Mouse (Mus musculus) frontal cortex, postnatal 14 days (tissue): ENCODE data around the gene Oas1d.
"Not testable (repeated sequence)": the region's sequence is repeated elsewhere in the genome, so short reads cannot be mapped to it uniquely, and the experiment has no call there.

Experiments used
- DNase-seq, 2 experiments: peaks; one replicate each; pipeline ENCODE4 v3.0.0; 2022; ENCODE audit warnings: low spot score in 2 of 2

The Oas1d gene

GRCm38 (mm10) chr5:120902056-120902455 is 12.3 kb upstream of the Oas1d start:
- no peak for DNase-seq

DNA sequence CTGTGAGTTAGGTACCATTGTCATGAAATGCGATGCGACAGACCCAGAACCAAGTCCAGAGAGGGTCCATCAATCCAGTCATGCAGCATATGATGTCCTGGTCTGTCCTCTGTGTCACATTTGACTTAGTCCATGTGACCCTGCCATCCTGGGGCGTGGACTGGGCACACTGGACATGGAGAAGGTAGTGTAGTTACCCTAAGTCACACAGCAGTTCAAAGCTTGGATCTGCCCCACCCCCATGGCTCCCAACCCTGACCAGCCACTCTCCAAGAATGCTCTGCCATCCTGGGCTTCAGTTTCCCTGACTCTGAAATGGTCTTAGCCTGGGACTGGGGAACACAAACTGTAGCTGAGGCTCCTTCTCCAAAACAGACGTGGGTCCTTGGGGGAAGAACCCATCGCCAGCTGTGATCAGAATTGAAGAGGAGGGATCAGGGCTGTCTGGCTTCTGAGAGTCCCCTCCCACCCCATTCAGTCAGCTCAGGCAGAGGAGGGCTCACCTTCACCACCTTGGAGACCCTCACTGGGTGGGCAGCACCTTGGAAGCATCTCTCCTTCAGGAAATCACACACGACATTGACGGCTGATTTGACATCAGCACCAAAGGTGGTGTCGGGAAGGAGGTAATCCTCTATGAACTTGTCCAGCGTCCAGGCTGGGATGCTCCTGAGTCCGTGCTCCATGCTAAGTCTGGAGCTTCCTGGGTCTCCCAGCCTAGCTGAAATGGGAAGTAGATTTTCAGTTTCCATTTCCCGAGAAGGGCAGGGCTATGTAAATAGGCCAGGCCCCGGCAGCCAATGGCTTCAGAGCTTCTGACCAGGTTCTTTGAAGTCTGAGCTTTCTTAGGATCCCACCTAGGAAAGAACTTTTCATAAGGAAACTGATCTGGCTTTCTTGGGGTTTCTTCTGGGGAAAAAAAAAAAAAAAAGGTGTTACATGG is 7.3 kb upstream of the Oas1d start, which contains the start of gene Oas1a:
TSS of gene Oas1a (minus strand) at position 731 of the 943 bp plus-strand sequence.
- not testable (repeated sequence) for DNase-seq

GRCm38 (mm10) chr5:120908196-120908920 is 6.0 kb upstream of the Oas1d start:
- no peak for DNase-seq

DNA sequence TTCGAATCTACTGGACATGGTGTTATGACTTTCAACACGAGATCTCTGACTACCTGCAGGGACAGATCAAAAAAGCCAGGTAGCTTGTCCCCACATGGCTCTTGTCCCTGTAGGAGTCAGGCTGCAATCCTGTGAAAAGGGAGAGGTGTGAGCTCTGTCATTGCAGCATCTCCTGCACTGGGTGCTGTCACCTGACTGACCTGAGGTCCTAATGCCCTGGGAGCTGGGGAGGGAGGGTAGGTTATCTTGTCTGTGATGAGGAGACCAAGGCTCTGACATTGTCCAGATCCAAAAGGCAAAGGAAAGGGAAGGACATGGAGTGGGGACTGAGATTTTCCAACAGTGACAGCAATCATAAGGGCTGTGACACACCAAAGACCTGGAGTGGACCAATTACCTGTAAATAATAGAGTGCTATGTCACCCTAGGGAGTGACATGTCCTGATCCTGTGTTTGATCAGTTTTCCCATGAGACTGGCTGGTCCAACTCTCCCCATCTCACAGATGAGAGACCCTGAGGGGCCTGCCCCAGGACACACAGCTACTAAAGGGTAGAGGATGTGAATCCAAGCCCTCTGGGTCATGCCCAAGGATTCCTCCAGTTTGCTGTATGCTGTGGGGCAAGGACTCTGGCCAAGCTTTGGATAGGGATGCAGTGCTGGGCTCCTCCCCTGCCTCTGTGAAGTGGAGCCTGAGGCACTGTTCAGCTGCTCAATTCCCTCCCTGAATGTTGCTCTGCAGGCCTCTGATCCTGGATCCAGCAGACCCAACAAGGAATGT is 5.0 kb downstream of the Oas1d start:
- not testable (repeated sequence) for DNase-seq

GRCm38 (mm10) chr5:120920296-120920695 is 6.0 kb downstream of the Oas1d start:
- no peak for DNase-seq

GRCm38 (mm10) chr5:120923969-120924368 is 9.6 kb downstream of the Oas1d start:
- DNase-seq = no peak

GRCm38 (mm10) chr5:120924520-120924919 is 10.2 kb downstream of the Oas1d start:
- not testable (repeated sequence) for DNase-seq

- not testable (repeated sequence) for DNase-seq
These were observed 12.0 kb downstream of the Oas1d start for GRCm38 (mm10) chr5:120926311-120926710.

DNA sequence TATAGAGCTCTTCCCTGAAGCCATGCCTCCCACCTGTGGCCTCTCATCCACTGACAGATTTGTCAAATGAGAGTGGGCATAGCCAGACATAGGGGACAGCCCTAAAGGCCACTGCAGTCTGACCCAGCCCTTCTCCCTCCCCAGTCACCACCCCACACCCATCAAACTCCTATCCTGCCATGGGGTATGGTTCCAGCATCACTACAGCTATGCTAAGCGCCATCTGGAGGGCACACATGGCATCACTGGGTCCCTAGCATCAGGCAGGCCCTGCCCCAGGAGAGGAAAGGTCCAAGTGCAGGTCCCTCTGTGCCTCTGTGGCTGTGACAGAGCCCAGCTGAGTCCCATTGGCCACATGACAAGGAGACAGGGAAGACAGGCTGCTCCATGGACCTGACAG is 12.7 kb downstream of the Oas1d start:
- DNase-seq = no peak

- no peak for DNase-seq
These were observed 19.6 kb downstream of the Oas1d start for GRCm38 (mm10) chr5:120933966-120934365.

GRCm38 (mm10) chr5:120937841-120938240 is 23.5 kb downstream of the Oas1d start:
- no peak for DNase-seq

DNA sequence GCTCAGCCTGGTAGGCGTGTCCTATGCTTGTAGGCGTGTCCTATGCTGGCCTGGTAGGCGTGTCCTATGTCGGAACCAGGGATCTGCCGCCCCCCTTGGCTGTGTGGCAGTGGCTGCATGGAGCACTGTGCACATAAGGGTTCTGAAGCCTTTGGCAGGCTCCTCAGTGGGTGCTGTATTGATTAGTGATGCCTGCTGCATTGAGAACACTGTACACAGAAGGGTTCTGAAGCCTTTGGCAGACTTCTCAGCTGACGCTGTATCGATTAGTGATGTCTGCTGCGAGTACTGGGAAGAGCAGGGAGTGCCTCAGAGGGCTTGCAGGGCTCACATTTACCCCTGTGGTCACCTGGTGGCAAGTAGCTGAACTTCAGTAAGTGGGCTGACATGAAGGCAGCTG is 24.2 kb downstream of the Oas1d start:
- DNase-seq = no peak

- no peak for DNase-seq
These were observed 27.7 kb downstream of the Oas1d start for GRCm38 (mm10) chr5:120942076-120942475.

DNA sequence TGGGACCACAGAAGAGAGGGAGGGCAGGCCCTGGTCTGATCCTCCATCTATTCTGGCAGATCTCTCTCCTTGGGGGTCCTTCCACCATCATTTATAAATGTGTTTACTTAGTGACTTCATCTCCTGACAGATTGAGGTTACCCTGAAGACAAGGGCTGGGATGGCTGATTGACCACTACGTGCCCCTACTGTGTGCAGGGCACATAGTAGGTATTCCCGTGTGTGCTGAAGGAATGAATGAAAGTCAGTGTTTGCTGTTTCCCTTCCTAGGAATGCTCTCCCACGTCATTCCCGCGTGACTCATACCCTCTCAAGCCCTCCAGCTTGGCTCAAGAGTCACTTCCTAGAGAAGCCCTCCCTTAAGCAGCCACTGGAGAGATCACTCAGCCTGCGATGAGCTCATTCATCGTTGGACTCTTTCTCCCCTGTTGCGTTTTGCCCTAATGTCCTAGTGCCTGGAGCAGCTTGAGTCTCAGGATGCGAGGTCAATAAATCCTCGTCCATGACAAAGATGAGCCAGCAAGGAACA is 38.0 kb downstream of the Oas1d start:
- DNase-seq = no peak

DNA sequence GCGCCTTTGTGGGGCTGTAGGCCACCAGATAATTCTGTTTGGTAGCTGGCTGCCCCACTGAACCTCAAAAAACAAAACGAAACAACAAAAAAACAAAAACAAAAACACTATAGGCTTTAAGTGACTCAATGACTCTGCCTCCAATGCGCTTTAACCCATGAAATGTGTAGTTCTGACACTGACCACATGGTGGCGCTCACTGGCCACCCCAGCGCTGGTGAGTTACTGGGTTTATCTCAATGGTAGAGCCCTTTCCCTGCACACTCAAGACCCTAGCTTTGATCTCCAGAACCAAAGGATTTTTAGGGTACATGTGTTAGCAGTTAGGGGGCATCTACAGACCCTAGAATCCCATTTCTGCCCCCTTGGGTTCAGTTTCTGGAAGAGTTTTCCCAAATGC is 39.6 kb downstream of the Oas1d start:
- DNase-seq = peak in 1 of 2 experiments; percentile 58

DNA sequence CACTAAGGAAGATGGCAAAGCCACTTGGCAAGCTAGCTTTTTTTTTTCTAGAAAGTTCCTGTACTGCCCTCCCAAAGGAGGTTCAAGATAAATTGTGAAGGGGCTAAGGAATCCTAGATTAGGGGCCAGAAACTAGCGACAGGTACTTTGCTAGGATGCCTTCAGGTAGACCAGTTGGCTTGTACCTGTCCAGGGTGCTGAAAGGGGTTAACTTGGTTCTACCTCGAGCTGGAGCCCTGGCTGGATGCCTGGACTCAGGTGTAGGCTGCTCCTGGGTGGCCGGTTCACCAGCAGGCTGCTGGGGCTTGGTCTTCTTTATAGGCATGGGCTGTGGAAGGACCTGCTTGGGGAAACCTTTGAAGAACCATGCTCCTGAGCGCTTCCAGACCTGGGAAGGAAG is 46.7 kb downstream of the Oas1d start:
- DNase-seq = no peak

- no peak for DNase-seq
These were observed 51.8 kb downstream of the Oas1d start for GRCm38 (mm10) chr5:120966156-120966555.

DNA sequence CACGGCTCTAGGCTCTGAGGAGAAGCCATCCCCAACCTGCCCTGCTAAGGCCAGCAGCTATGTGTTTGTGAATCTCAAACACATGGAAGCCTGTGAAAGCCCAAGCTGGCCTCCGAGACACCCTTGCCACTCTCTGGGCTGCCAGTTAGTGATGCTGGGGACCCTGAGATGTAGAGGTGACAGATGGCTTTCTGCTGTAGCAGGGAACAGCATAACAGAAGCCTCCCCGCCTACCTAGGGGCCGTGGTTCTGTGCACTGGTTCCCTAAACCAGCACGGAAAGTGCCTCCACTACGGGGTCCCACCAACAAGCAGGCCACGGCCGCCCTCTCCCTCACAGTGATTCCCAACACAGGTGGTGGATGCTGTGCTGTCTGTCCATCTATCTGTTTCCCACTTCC is 52.6 kb downstream of the Oas1d start:
- DNase-seq = no peak

DNA sequence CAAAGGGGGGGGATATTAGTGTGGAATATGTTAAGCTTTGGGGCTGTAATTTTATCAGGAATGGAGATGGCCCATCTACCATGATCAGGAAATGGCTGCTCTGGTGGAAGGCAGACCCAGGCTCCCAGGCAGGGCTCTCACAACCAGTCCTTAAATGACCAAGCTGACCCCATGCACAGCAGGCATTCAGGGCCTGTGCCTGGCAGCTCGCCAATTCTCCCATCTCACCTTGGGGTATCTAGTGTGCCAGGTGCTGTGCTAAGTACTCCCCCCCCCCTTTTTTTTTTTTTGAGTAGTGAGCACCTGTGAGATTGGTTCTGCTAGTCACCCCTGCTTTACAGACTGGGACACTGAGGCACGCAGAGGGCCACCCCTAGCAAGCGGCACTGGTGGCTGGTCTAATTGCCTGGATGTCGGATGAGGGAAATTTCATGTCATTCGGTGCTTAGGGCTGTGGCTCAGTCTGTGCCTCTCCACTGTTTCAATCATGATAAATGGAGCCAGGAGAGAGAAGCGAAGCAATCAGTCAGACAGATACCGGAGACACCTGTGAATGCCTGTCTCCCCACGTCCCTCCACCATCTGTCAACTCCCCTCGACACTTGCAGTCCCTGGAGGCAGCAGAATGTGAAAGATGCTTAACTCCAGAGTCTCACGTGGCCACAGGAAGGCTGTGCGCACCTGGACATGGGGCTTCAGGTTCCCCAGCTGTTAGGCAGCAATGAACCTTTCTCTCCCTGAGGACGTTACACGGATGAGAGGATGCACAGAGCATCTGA is 53.2 kb downstream of the Oas1d start:
- DNase-seq = no peak

- DNase-seq = no peak
These were observed 53.8 kb downstream of the Oas1d start for GRCm38 (mm10) chr5:120968134-120968532.

- no peak for DNase-seq
These were observed 54.5 kb downstream of the Oas1d start for GRCm38 (mm10) chr5:120968799-120969198.
